Mouse (Mus musculus): Measurements from ENCODE around the gene Olfr596. TPM values are rescaled to one million over a fixed set of nuclear protein-coding genes. Genes with fewer than 3 reads are reported as not detected.
"Not testable (repeated sequence)": the region's sequence is repeated elsewhere in the genome, so short reads cannot be mapped to it uniquely, and the experiment has no call there.

The Olfr596 gene
- 0.23 TPM in 1 of 2 replicates, not detected in the other for polyA plus RNA-seq (2012; rRNA removed)

DNA sequence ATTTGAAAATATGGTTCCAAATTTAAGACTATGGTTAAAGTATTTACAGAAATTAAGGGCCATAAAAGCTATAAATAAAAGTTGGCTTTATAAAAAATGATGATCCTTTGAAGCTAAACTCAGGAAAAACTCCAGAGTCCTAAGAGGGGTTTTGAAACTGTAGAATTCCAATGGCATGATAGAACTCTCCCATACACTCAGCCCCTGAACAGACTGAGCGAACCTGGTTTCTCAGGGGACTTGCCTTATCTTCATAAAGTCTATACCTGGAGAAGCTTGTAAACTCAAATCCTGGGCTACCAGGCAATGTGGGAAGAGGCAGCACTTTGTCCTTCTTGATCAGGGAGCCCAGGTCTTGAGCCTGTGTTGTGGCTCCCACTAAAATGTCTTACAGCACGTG is at the start of gene Olfr596:
Gene Olfr596 (plus strand): TSS at position 301 of the 400 bp plus-strand sequence.
- not testable (repeated sequence) for DNase-seq (ENCODE audit: extremely low spot score in 1 of 2, low spot score in 1 of 2)

DNA sequence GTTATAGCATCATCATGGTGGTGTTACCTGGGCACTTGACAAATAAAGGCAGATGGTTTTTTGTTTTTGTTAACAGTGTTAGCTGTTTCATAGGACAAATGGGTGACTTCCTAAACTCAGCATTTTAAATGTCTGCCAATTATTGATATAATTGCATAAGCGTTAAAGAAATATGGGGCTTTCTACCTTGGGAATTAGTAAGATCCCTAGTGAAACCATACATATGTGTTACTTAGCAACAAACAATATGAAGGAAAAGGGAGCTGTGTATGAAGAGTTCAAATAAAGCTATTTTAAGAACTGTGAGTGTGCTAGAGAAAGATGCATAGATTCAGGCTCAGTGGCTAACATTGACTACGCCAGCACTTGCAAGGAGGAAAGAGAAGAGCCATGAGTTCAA is 10.6 kb downstream of the Olfr596 start, which contains the start of gene Olfr597:
Gene Olfr597 (plus strand): TSS at position 301 of the 400 bp plus-strand sequence.
- not testable (repeated sequence) for DNase-seq (ENCODE audit: extremely low spot score in 1 of 2, low spot score in 1 of 2)

DNA sequence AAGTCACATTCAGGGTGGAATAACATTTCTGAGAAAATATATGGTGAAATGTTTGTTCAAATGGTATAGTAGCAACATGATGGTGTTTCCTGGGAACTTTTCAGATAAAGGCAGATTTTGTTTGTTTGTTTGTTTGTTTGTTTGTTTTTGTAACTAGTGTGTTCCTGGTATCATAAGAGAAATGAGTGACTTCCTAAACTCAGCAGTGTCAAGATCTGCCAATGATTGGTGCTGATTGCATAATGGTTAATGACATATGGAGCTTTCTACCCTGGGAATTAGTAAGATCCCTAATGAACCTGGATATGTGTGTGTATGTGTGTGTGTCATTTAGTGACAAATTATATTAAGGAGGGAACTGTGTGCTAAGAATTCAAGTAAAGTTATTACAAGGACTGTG is 17.8 kb downstream of the Olfr596 start, which contains the start of gene Olfr598:
Gene Olfr598 (plus strand): TSS at position 301 of the 400 bp plus-strand sequence.
- no peak for DNase-seq (ENCODE audit: extremely low spot score in 1 of 2, low spot score in 1 of 2)

DNA sequence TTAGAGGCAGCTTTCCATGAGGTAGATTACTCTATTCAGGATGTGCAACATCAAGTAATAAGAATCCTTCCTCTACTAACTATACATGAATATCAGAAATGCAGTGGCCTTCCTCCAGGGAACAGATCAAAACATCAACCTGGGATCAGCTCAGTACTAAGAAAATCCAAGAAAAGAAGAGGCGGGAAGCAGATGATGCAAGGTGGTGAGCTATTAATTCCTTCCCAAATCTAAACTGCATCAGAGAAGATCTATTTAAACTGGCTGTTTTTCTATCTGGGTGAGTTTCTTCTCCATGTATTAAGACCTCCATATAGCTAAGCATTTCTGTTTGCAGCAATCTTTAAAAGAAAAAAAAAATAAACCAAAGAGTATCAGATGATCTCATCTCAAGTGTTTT is 30.2 kb downstream of the Olfr596 start, which contains the start of gene Olfr599:
Gene Olfr599 (plus strand): TSS at position 301 of the 400 bp plus-strand sequence.
- DNase-seq (ENCODE audit: extremely low spot score in 1 of 2, low spot score in 1 of 2) = no peak

DNA sequence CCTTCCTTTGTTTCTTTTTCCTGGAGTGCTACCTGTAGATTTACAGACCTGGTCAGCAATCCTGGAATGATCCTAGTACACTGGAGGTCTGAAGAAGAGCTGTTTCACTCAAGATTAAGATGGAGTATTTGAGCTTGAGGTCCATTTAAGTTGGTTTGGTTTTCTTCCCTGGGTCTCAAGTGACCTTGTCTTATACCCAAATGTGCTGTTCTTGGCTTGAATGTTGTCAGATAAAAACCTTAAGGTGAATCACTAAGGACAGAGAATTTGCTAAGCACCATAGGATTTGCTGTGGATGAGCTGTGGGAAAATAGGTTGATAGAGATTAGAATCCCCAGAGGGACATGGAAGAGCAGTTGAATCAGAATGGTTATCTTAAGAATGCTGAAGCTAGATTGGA is 44.1 kb downstream of the Olfr596 start, which contains the start of gene Olfr600:
Gene Olfr600 (minus strand): TSS at position 101 of the 400 bp plus-strand sequence.
- DNase-seq (ENCODE audit: extremely low spot score in 1 of 2, low spot score in 1 of 2) = no peak

Other genes with a start within 250 kb of the Olfr596 start
- 0.13 TPM in 1 of 2 replicates, not detected in the other for gene Olfr584, start 223.8 kb upstream of the Olfr596 start, polyA plus RNA-seq (2012; rRNA removed)
- gene Olfr585, start 207.9 kb upstream of the Olfr596 start, polyA plus RNA-seq (2012; rRNA removed) = not detected in 2 replicates
- gene Olfr586, start 180.0 kb upstream of the Olfr596 start, polyA plus RNA-seq (2012; rRNA removed) = not detected in 2 replicates
- gene Olfr588-ps1, start 164.8 kb upstream of the Olfr596 start, polyA plus RNA-seq (2012; rRNA removed) = not detected in 2 replicates
- gene Olfr589, start 149.3 kb upstream of the Olfr596 start, polyA plus RNA-seq (2012; rRNA removed) = not detected in 2 replicates
- gene Olfr591, start 127.3 kb upstream of the Olfr596 start, polyA plus RNA-seq (2012; rRNA removed) = 0.11 TPM in 1 of 2 replicates, not detected in the other
- not detected in 2 replicates for gene Olfr592, start 120.8 kb upstream of the Olfr596 start, polyA plus RNA-seq (2012; rRNA removed)
- gene Olfr593, start 93.8 kb upstream of the Olfr596 start, polyA plus RNA-seq (2012; rRNA removed) = not detected in 2 replicates
- not detected in 2 replicates for gene Olfr594, start 88.7 kb upstream of the Olfr596 start, polyA plus RNA-seq (2012; rRNA removed)
- not detected in 2 replicates for gene Usp17ld, start 53.1 kb upstream of the Olfr596 start, polyA plus RNA-seq (2012; rRNA removed)
- 0.19 TPM in 1 of 2 replicates, not detected in the other for gene Olfr597, start 10.7 kb downstream of the Olfr596 start, polyA plus RNA-seq (2012; rRNA removed)
- gene Olfr598, start 17.9 kb downstream of the Olfr596 start, polyA plus RNA-seq (2012; rRNA removed) = 0.06 TPM in 1 of 2 replicates, not detected in the other
- gene Olfr599, start 30.3 kb downstream of the Olfr596 start, polyA plus RNA-seq (2012; rRNA removed) = not detected in 2 replicates
- not detected in 2 replicates for gene Olfr600, start 44.0 kb downstream of the Olfr596 start, polyA plus RNA-seq (2012; rRNA removed)
- gene Olfr601, start 57.0 kb downstream of the Olfr596 start, polyA plus RNA-seq (2012; rRNA removed) = not detected in 2 replicates
- gene Olfr603, start 80.5 kb downstream of the Olfr596 start, polyA plus RNA-seq (2012; rRNA removed) = not detected in 2 replicates
- gene Usp17lc, start 109.4 kb downstream of the Olfr596 start, polyA plus RNA-seq (2012; rRNA removed) = not detected in 2 replicates
- gene Olfr605, start 139.8 kb downstream of the Olfr596 start, polyA plus RNA-seq (2012; rRNA removed) = not detected in 2 replicates
- gene Olfr606, start 143.4 kb downstream of the Olfr596 start, polyA plus RNA-seq (2012; rRNA removed) = not detected in 2 replicates
- gene Olfr607, start 158.5 kb downstream of the Olfr596 start, polyA plus RNA-seq (2012; rRNA removed) = not detected in 2 replicates
- gene Olfr608, start 164.2 kb downstream of the Olfr596 start, polyA plus RNA-seq (2012; rRNA removed) = not detected in 2 replicates
- gene Olfr609, start 192.4 kb downstream of the Olfr596 start, polyA plus RNA-seq (2012; rRNA removed) = not detected in 2 replicates
- gene Olfr610, start 206.5 kb downstream of the Olfr596 start, polyA plus RNA-seq (2012; rRNA removed) = not detected in 2 replicates
- gene Olfr611, start 215.2 kb downstream of the Olfr596 start, polyA plus RNA-seq (2012; rRNA removed) = not detected in 2 replicates
- gene Olfr612, start 237.1 kb downstream of the Olfr596 start, polyA plus RNA-seq (2012; rRNA removed) = not detected in 2 replicates
- not detected in 2 replicates for gene Olfr613, start 242.4 kb downstream of the Olfr596 start, polyA plus RNA-seq (2012; rRNA removed)